Mouse (Mus musculus) CD4-positive, CD25-positive, alpha-beta regulatory T cell, adult 2 months (primary cell): ENCODE results near the gene Idnk.
A peak's percentile ranks its signal among the peaks of the same experiment; 100 is the strongest.
"Not testable (repeated sequence)": the region's sequence is repeated elsewhere in the genome, so short reads cannot be mapped to it uniquely, and the experiment has no call there.

Experiments used
- DNase-seq: peaks from one replicate; pipeline ENCODE4 v3.0.0-alpha.2; 2012; ENCODE audit warnings: low read depth, low spot score

Gene Idnk

GRCm38 (mm10) chr13:58146603-58147002 lies 10.8 kb upstream of the Idnk start:
- not testable (repeated sequence) for DNase-seq

DNA sequence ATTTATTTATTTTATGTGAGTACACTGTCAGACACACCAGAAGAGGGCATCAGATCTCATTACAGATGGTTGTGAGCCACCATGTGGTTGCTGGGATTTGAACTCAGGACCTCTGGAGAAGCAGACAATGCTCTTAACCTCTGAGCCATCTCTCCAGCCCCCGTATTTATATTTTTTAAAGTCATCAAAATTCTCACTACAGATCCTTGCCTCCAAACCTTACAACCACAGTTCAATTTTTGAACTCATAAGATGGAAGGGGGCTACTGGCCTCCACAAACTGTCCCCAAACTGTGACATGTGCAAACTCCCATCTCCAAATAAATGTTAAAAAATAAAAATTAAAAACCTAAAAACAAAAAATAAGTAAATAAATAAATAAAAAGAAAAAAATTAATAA lies 9.7 kb upstream of the Idnk start:
- DNase-seq, result no peak

DNA sequence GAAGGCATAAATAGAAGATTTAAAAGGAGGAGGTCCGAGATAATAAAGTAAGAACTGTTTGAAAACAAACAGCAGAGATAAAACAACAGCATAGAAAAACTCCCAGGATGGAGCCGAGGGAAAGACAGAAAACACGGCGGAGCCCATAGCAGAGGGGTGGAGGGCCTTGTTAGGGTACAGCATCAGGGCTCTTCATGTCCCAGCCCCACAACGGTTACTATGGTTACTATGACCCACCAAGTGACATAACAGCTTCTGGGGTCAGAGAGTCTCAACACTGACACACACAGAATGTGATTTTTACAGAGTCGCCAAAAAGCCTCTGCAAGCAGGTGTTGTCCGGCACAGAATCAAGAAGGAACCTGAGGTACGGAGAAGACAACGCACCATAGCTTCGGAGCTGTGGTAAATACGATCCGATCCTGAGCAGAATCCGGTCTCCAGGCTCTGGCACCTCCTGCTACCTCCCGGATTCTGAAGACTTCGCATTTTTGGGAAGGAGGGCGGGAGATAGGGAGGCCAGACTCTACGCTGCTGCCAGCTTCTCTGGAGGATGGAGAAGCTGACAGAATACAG lies 9.1 kb upstream of the Idnk start:
- peak; percentile 51 for DNase-seq

DNA sequence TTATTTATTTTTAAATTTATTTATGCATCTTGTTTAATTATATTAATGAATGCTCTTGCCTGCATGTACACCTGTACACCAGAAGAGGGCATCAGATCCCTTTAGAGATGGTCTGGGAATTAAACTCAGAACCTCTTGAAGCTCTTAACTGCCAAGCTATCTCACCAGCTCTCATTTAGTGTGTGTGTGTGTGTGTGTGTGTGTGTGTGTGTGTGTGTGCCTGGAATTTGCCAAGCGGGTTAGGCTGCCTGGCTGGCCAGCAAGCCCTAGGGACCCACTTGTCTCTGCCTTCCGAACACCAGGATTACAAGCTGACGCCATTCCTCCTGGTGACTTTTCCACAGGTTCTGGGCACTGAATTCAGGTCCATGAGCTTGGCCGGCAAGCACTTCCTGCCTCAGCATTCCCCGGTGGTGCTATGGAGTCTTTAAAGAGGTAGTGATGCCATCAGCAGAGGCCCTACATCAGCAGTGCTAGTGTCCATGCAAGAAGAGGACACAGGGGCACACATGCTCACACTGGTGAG lies 8.4 kb upstream of the Idnk start:
- DNase-seq, result peak; percentile 56

DNA sequence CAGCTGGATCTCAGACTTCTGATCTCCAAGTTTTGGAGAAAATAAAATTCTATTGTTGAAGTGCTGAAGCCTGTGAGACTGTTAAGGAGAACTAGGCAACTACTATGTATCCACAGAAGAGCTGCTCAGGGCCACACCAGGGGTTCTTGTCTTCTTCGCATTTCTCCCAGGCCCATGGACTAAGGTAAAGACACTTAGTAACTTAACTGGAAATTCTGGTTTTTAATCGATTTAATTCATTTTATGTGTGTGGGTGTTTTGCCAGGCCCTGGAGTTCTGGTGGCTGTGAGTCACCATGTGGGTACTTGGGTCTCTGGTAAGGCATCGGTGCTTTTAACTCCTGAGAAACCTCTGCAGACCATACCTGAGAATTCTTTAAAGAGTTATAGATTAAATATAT lies 7.8 kb upstream of the Idnk start:
- no peak for DNase-seq

DNA sequence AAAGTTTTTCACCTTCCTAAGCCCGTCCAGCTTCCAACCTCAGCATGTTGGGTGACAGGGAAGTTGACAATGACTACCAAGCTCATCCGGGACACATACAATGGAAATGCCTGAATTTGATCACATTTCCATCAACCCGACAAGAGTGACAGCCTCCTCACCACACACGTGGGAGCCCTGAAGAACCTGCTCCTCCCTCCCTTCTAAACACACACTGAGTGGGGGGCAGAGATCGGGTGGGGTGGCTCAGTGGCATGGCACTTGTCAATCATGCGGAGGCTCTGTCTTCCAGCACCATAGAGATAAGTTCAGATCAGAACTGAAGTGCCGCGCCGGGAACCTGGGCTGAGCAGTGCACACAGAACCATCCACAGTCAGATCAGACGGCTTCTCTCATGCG lies 7.0 kb upstream of the Idnk start:
- DNase-seq, result no peak

DNA sequence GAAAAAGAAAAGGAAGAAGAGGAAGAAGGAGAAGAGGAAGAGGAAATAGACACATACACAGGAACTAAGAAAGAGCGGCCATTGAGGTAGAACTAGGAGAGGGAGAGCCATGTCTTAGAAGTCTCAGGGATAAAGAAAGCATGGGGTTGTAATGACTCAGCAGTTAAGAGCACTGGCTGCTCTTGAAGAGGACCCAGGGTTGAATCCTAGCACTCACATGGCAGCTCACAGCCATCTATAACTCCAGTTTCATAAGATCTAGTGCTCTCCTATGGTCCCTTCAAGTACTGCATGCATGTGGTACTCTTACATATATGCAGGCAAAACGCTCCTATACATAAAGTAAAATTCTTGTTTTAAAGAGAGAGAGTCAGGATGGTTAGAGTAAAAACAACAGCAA lies 1.4 kb upstream of the Idnk start:
- DNase-seq, result peak; percentile 19

DNA sequence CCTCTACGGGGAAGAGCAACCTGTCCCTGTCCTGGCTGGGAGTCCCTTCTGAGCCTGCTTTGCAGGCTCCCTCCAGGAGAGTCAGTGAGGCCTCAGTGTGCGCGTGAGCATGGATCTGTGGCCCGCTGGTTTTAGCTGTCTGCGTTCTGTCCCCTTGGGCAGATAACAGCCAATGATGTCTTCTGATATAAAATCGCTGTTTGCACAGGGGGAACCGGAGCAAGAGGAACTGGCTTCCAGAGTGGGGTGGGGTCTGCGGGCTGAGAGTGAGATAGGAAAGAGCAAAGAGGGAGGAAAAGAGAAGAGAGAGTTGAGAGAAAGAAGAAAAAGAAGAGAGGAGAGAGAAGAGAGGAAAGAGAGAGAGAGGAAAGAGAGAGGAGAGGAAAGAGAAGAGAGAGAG lies 413 bp upstream of the Idnk start:
- peak; percentile 25 for DNase-seq

DNA sequence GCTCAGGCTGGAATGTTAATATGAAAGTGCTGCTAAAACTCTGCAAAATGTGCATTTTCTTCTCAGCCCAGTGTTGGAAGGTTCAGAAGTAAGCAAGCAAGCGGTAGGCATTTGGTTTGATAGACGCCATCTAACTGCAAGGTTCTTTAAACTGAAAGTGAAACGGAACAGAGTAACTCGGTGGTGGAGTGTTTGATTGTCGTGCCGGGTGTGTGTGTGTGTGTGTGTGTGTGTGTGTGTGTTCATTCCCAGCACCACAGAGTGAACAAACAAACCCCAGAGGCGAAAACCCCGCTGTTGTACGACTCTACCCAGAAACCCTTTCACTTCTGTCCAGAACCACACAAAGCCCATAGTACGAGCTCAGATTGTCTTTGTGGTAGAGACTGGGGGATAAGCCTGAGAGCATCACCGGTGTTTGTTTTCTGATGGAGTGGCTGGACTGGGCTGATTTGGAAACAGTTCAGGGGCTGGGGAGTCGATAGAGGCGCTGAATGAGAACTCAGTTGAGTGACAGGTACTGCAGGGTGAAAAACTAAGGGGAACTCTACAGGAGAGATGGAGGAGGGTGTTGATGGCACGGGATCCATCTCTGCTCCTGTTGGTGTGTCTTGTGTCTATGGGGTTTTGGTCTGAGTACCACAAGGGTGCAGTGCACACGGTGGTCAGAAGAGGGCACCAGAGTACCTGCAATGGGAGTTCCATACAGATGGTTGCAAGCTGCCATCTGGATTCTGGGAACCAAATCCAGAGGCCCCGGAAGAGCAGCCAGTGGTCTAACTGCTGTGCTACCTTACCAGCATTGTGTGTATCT lies 857 bp downstream of the Idnk start:
- DNase-seq, result peak; percentile 93

GRCm38 (mm10) chr13:58160761-58161160 lies 3.3 kb downstream of the Idnk start:
- DNase-seq, result no peak

GRCm38 (mm10) chr13:58163343-58163742 lies 5.9 kb downstream of the Idnk start:
- no peak for DNase-seq

DNA sequence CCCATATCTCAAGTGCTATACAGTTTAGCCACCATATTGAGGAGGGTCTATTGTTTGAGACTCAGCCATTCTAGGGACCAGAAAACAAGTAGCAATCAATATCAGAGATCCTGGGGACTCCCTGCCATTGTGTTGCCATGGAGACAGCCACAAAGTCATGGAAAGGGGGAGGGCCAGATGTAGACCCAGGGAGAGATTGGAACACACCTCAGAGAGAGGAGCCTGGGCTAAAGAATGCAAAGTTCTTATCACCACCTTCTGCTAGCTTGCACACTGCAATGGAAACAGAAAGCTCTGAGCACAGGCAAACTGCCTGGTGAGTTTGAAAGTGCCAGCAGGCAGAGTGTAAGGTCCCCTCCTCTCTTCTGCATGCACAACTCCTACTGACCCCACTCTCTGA lies 10.7 kb downstream of the Idnk start:
- DNase-seq, result no peak

- no peak for DNase-seq
These were observed 18.7 kb downstream of the Idnk start for GRCm38 (mm10) chr13:58176105-58176504.

- DNase-seq, result no peak
These were observed 20.2 kb downstream of the Idnk start for GRCm38 (mm10) chr13:58177511-58178208.

DNA sequence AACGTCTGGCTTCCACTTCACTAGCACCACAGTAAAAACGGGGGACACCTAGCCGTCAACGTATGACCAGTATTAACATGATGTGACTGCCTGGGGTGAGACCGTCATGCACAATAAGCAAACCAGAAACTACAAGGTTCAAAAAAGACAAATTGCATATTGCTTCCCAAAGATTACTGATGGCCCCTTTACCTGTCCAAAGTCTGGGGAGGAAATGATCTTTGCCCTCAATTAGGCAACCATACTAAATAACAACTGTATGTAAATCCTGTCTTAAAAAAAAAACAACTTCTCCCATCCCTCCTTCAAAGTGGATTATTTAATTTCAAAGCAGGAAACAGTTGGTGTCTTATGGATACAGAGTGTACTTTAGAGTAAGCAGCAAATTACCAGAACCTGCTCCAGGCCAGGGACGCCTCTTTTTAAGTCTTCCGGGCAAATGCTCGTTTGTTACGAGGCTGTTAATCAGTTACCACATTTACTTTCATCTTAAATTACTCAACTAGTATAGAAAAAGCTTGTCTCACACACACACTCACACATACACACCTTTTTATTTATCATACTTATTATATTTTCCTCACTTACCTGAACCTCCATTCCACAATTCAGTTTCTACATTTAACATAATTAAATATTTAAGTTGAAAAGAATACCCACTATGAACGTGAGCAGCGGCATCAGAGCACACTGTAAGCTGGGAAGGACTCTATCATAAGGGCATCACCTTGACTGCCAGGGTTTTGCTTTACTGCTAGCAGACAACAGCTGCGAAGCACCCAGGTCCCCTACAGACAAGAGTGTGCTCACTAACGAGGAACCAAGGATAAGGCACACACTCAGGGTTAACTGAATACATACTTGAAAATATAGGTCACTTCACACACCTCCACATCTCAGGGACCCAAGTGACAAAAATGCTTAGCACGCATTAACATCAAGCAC lies 24.4 kb downstream of the Idnk start:
- no peak for DNase-seq

DNA sequence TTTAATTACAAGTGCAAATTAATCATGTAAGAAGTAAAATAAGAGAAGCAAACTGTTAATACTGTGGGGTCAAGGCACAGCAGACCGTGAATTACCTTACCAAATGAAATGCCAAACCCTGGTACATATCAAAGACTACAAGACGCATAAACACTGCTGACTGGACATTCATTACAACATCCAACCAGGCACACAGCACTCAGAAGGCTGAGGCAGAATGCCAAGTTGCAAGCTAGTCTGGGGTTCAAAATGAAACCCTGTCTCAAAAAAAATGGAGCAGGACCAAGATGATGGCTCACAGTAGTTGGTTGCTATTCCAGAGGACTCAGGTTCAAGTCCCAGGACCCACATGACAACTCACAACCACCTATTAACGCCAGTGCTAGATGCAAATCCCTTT lies 26.7 kb downstream of the Idnk start:
- DNase-seq, result no peak

GRCm38 (mm10) chr13:58186281-58186680 lies 28.8 kb downstream of the Idnk start:
- no peak for DNase-seq

DNA sequence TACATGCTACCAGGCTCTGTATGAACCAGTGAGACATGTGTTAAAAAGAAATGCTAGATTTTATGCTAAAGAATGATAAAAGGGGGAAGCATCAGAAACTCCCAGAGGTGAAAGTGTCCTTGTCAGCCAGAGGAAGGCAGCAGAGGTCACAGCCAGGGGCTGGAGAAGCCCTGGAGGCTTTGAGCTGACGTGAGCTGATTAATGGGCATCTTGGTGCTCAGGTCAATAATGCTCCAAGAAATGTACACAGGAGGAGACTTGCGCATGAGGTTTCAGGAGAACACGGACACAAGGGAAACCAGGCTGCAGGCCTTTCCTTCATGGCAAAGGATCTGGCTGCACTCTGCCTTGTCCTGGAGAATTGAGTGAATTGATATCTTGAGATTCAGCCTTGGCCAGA lies 30.3 kb downstream of the Idnk start:
- DNase-seq, result no peak

DNA sequence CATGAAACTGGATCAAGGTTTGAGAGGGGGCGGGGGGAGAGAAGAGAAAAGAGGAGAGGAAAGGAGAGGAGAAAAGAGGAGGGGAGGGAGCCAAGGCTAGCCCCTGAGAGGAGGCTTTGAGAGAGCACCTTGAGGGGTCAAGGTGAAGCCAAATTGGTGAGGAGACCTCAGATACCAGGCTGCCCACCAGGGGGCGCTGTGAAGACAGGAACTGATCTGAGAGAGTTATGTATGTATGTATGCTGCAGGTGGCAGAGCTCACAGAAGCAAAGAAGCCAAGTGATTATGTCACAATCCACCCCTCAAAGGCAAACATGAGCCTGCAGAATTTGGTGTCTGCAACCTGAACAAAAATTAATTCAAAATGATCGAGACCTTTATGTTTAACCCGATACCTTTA lies 31.0 kb downstream of the Idnk start:
- DNase-seq, result peak; percentile 90

DNA sequence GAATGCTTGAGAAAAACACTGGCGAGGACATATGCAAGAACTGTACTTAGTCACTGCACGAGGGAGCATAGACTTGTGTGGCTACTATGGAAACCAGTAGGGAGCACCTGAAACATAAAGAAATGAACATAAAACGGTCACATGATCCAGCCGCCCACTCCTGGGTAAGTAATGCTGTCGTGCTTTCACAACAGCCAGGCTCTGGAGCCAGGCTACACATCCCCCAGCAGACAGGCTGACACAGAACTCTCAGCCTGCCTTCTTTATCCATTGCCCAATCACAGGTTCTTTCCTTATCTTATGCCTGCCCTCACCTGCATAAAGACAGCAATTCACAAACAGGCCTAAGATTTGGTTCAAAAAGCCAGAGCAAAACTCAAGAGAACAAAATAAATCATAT lies 32.0 kb downstream of the Idnk start:
- DNase-seq, result peak; percentile 30

DNA sequence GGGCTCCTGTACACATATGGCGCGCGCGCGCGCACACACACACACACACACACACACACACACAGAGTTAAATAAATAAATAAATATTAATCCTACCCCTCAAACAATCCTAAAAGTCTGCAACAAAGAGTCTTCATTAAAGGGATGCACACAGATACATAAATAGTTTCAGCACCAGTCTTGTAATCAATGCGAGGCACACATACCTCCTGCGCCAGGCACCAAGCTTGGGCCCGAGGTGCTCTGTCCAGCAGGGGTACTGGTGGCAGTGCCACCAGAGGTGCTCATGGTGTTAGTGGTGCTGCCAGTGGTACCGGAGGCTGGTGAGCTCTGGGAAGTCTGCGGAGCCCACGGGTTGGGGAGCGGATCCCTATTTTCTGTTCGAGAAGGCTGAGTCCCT lies 34.1 kb downstream of the Idnk start:
- no peak for DNase-seq

DNA sequence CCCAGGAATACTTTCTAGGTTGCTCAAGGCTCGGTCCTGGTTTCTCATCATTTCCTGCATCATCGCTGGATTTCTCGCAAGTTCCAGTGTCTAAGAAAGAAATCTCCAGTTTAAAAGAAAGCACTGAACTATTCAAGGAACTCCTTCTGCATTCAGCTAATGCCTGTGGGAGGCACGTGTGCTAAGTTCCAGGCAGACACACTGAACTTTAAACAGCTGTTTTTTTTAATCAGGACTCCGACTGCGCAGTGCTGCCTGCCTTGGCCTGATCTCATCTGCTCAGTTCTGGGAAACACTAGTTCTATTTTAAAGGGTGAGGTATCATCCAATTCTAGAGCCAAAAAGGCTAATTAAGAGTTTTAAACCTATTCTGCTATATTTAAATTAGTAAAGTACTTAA lies 34.7 kb downstream of the Idnk start:
- DNase-seq, result no peak
